8 mouse cellular contexts compared by ENCODE assay signal in genomic region chr9:107936215-107936822, GRCm38 (mm10). TPM values are rescaled to one million over a fixed set of nuclear protein-coding genes. Genes with fewer than 3 reads are reported as not detected.
A peak's percentile ranks its signal among the peaks of the same experiment; 100 is the strongest.
DNase-seq lines count a peak whose midpoint lies in the region; ATAC-seq lines count a peak whose summit lies in the region.

No protein-coding gene starts in this region.

- H3K9ac ChIP-seq in embryonic facial prominence, embryonic 12.5 days: peak overlapping the region; percentile 56
- H3K9ac ChIP-seq in intestine, embryonic 15.5 days: peak overlapping the region; percentile 28
- H3K9ac ChIP-seq in midbrain, embryonic 13.5 days (replicated peaks): peak overlapping the region; percentile 66

- H3K27ac ChIP-seq in embryonic facial prominence, embryonic 12.5 days: no peak overlapping the region
- H3K27ac ChIP-seq in intestine, embryonic 15.5 days: no peak overlapping the region
- H3K27ac ChIP-seq in midbrain, embryonic 13.5 days: no peak overlapping the region

- no peaks in the 10 kb centered on the region for H3K36me3 ChIP-seq in embryonic facial prominence, embryonic 12.5 days
- H3K36me3 ChIP-seq in intestine, embryonic 15.5 days: no peaks in the 10 kb centered on the region
- H3K36me3 ChIP-seq in midbrain, embryonic 13.5 days: no peaks in the 10 kb centered on the region

- H3K9me3 ChIP-seq in embryonic facial prominence, embryonic 12.5 days: no peaks in the 10 kb centered on the region
- no peaks in the 10 kb centered on the region for H3K9me3 ChIP-seq in intestine, embryonic 15.5 days
- no peaks in the 10 kb centered on the region for H3K9me3 ChIP-seq in midbrain, embryonic 13.5 days

- H3K4me2 ChIP-seq in embryonic facial prominence, embryonic 12.5 days (replicated peaks): peak overlapping the region; percentile 92
- H3K4me2 ChIP-seq in intestine, embryonic 15.5 days (replicated peaks): peak overlapping the region; percentile 88
- peak overlapping the region; percentile 87 for H3K4me2 ChIP-seq in midbrain, embryonic 13.5 days (replicated peaks)

- no peak for ATAC-seq in embryonic facial prominence, embryonic 12.5 days (ENCODE audit: insufficient number of reproducible peaks, insufficient read depth, low FRiP score, low TSS enrichment)
- ATAC-seq in intestine, embryonic 15.5 days: peak; percentile 29; the same call in 1 of the 2 replicates
- ATAC-seq in midbrain, embryonic 13.5 days: peak; percentile 65

- under 1% methylated on average over 29 of the region's 29 CpGs for WGBS in embryonic facial prominence, embryonic 12.5 days
- WGBS in intestine, embryonic 15.5 days: 5% methylated on average over 29 of the region's 29 CpGs
- WGBS in midbrain, embryonic 13.5 days: under 1% methylated on average over 29 of the region's 29 CpGs

- peak overlapping the region; percentile 53 for H3K4me3 ChIP-seq in embryonic facial prominence, embryonic 12.5 days
- H3K4me3 ChIP-seq in intestine, embryonic 15.5 days (replicated peaks): peak overlapping the region; percentile 39
- peak overlapping the region; percentile 51 for H3K4me3 ChIP-seq in midbrain, embryonic 13.5 days (replicated peaks)

- DNase-seq in kidney, postnatal 4 days: peak; percentile 16 to 19
- DNase-seq in kidney, adult 11 months: no peak
- peak; percentile 20 to 30 for DNase-seq in thymus, postnatal 10 days (ENCODE audit: low spot score in 2 of 2)
- no peak for DNase-seq in cerebellum, postnatal 25 days
- DNase-seq in spleen, adult 18-20 months: no peak

- peaks cover 28% of the 10 kb centered on the region for H3K27me3 ChIP-seq in embryonic facial prominence, embryonic 12.5 days
- peaks cover 25% of the 10 kb centered on the region for H3K27me3 ChIP-seq in intestine, embryonic 15.5 days (replicated peaks)
- peaks cover 10% of the 10 kb centered on the region for H3K27me3 ChIP-seq in midbrain, embryonic 13.5 days

- H3K4me1 ChIP-seq in embryonic facial prominence, embryonic 12.5 days: peaks cover 15% of the 10 kb centered on the region
- H3K4me1 ChIP-seq in intestine, embryonic 15.5 days (replicated peaks): peaks cover 17% of the 10 kb centered on the region
- H3K4me1 ChIP-seq in midbrain, embryonic 13.5 days (replicated peaks): peaks cover 29% of the 10 kb centered on the region

RNA-seq across cellular contexts. Expression of gene Camkv, which starts 0.8 kb away (rescaled TPM):
- polyA plus RNA-seq in embryonic facial prominence, embryonic 12.5 days (2016; fragmentation: Nextera tagmentation; extraction: Ambion mirVana): 7.0 and 7.5 TPM in 2 replicates
- 1.9 and 2.2 TPM in 2 replicates for polyA plus RNA-seq in intestine, embryonic 15.5 days (2015; fragmentation: Nextera tagmentation; extraction: Ambion mirVana)
- 18.9 and 19.9 TPM in 2 replicates for polyA plus RNA-seq in midbrain, embryonic 13.5 days (2015; fragmentation: Nextera tagmentation; extraction: Ambion mirVana)

RNA-seq across cellular contexts. Expression of gene Actl11, which starts 8.1 kb away (rescaled TPM):
- not detected in 2 replicates for polyA plus RNA-seq in embryonic facial prominence, embryonic 12.5 days (2016; fragmentation: Nextera tagmentation; extraction: Ambion mirVana)
- polyA plus RNA-seq in intestine, embryonic 15.5 days (2015; fragmentation: Nextera tagmentation; extraction: Ambion mirVana): not detected in 2 replicates
- polyA plus RNA-seq in midbrain, embryonic 13.5 days (2015; fragmentation: Nextera tagmentation; extraction: Ambion mirVana): not detected in 2 replicates

RNA-seq across cellular contexts. Expression of gene Traip, which starts 13.6 kb away (rescaled TPM):
- 29.4 and 29.6 TPM in 2 replicates for polyA plus RNA-seq in embryonic facial prominence, embryonic 12.5 days (2016; fragmentation: Nextera tagmentation; extraction: Ambion mirVana)
- 17.7 and 17.9 TPM in 2 replicates for polyA plus RNA-seq in intestine, embryonic 15.5 days (2015; fragmentation: Nextera tagmentation; extraction: Ambion mirVana)
- 15.0 and 15.1 TPM in 2 replicates for polyA plus RNA-seq in midbrain, embryonic 13.5 days (2015; fragmentation: Nextera tagmentation; extraction: Ambion mirVana)

RNA-seq across cellular contexts. Expression of gene Mst1r, which starts 29.6 kb away (rescaled TPM):
- 2.8 and 3.6 TPM in 2 replicates for polyA plus RNA-seq in embryonic facial prominence, embryonic 12.5 days (2016; fragmentation: Nextera tagmentation; extraction: Ambion mirVana)
- polyA plus RNA-seq in intestine, embryonic 15.5 days (2015; fragmentation: Nextera tagmentation; extraction: Ambion mirVana): 11.4 and 14.2 TPM in 2 replicates
- polyA plus RNA-seq in midbrain, embryonic 13.5 days (2015; fragmentation: Nextera tagmentation; extraction: Ambion mirVana): 1.2 and 2.3 TPM in 2 replicates

RNA-seq across cellular contexts. Expression of gene Uba7, which starts 39.0 kb away (rescaled TPM):
- 24.6 and 25.0 TPM in 2 replicates for polyA plus RNA-seq in embryonic facial prominence, embryonic 12.5 days (2016; fragmentation: Nextera tagmentation; extraction: Ambion mirVana)
- polyA plus RNA-seq in intestine, embryonic 15.5 days (2015; fragmentation: Nextera tagmentation; extraction: Ambion mirVana): 29.9 and 32.4 TPM in 2 replicates
- 3.5 and 4.7 TPM in 2 replicates for polyA plus RNA-seq in midbrain, embryonic 13.5 days (2015; fragmentation: Nextera tagmentation; extraction: Ambion mirVana)

Comparison
In these comparisons a context has a peak if more than half of its experiments do, and no peak if none do; other contexts are left out.
1. DNase-seq: peak in kidney, postnatal 4 days (2 of 2) and thymus, postnatal 10 days (2 of 2); none in kidney, adult 11 months (single experiment), cerebellum, postnatal 25 days (0 of 2) and spleen, adult 18-20 months (0 of 2).
2. Peak in every context shown above with its lines, with median percentiles within 50 percentile points of each other: H3K4me2 ChIP-seq, H3K4me3 ChIP-seq and H3K9ac ChIP-seq.